Mouse (Mus musculus) megakaryocyte, embryonic 14.5 days (primary cell): ENCODE data around the gene Baz2a.

Experiments used
- FLI1 ChIP-seq: IDR thresholded peaks from 2 replicates; pipeline ENCODE4 v1.6.1; 2012; ENCODE audit warnings: low read length, inconsistent platforms, mixed read lengths
- GATA1 ChIP-seq: IDR thresholded peaks from 3 replicates; pipeline ENCODE4 v1.6.1; 2012; ENCODE audit warnings: mixed read lengths, low read length, inconsistent platforms, borderline replicate concordance

- no peak for TF ChIP-seq GATA1
- no peak for TF ChIP-seq FLI1
Observed at GRCm38 (mm10) chr10:128089842-128090241, 1.5 kb upstream of the Baz2a start.
